Mouse (Mus musculus) brown adipose tissue, adult 24 weeks (tissue): ENCODE data around the gene Kl. TPM values are rescaled to one million over a fixed set of nuclear protein-coding genes. Genes with fewer than 3 reads are reported as not detected.

Experiments
- H3K27ac ChIP-seq: fragments of 200-500 bp; replicated peaks from 2 replicates; pipeline ENCODE4 v1.5.1; 2012; ENCODE audit warnings: low read depth, mild to moderate bottlenecking, low read length
- H3K4me1 ChIP-seq: fragments of 200-500 bp; 2 replicates; pipeline ENCODE4 v1.6.1; 2012; ENCODE audit warnings: low read length, mixed read lengths; ENCODE audit not compliant: control insufficient read depth, insufficient read depth, insufficient read length
- H3K4me3 ChIP-seq: fragments of 200-500 bp; 2 replicates; pipeline ENCODE4 v1.5.1; 2012; ENCODE audit warnings: low read depth, mild to moderate bottlenecking, low read length, moderate library complexity; ENCODE audit not compliant: insufficient read depth
- polyA plus RNA-seq: library from polyadenylated mRNA; stranded (reverse); fragments of >200 nt; gene quantifications from 2 replicates; pipeline ENCODE4 v1.2.4, GENCODE M21; 2012; ENCODE audit not compliant: missing spikeins, insufficient read depth, insufficient read length

Kl gene
- polyA plus RNA-seq, 1 experiment = not detected

DNA sequence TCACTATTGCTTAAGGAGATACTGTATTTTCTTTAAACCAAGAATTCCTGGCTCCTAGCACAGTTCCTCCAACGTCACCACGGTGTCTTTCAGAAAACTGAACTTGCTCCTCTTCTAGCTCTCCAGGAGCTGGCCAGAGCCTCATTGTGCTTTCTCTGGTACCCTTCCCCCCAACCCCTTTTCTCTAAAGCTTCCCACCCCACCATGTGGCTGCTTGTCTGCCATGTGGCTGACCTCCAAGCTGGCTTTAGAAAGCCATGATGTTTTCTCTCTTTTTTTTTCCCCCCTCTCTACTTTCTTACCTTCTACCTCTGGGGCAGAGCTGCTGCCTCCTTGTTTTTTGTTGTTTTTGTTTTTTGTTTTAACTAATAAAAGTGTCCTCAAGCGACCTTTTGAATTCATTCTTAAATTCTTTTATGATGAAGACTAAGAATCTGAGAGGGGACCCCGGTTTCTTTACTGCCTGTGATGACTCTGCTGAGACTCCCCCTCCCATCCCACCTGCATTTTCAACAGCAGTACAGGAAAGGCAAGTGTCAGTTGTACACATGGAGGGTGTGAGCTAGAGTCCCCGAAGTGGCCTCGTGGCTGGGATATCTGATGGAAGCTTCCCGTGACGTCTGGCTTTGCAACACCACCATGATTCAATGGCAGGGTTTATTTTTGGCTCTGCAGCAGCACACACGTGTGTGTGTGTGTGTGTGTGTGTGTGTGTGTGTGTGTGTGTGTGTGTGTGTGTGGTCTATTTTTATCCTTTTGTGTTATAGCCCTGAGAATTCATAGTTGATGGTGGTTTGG is 82.5 kb downstream of the Kl start:
- Histone ChIP-seq H3K27ac (no peak overlapping the region), H3K4me3 (no peak overlapping the region), H3K4me1 (no peaks in the 10 kb centered on the region)

GRCm38 (mm10) chr5:151037871-151038270 is 85.5 kb downstream of the Kl start:
- Histone ChIP-seq H3K4me1 (no peaks in the 10 kb centered on the region), H3K27ac (no peak overlapping the region), H3K4me3 (no peak overlapping the region)

GRCm38 (mm10) chr5:151042911-151043310 is 90.5 kb downstream of the Kl start:
- no peak overlapping the region for H3K4me3 ChIP-seq
- H3K27ac ChIP-seq = no peak overlapping the region
- H3K4me1 ChIP-seq = peaks cover 6% of the 10 kb centered on the region
